Mouse (Mus musculus): ENCODE measurements around the gene Dolk.
A peak's percentile ranks its signal among the peaks of the same experiment; 100 is the strongest.

The Dolk gene

DNA sequence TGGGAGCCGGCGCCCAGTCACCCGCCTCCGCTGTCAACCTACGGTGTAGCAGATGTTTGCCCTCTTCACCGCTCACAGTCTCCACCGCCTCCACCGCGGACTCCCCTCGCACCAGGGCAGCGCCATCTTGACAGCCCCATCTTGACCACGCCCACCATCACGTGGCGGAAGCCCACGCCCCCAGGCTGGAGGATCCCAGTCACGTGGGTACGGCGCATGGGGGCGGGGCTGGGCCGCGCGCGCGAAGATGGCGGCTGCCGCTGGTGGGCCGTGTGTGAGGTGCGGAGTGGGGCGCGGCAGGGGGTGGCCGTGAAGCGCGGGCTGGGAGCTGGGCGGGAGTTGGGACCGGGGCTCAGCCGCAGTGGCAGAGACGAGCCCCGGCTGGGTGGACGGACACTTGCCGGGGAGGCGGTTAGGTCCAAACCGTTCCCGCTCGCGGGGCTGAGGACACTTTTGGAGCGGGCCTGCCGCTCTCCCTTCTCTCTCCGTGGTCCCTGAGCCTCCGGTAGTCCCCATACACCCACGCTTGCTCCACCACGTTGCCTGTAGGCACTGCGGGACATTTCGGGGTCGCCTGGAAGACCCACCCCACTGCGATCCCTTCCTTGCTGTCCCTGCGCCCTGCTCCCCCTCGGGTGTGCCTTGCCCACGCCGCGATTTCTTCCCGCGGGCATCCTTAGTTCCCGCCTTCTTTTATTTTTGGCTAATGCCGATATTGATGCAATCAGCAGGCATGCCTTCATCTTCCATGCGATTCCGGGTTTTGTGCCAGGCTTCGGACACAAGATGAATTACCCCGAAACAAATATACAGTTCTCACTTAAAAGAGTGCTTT lies at the start of gene Dolk, which contains the start of gene Nup188:
TSS of gene Dolk (minus strand) at position 143 of the 835 bp plus-strand sequence.
TSS of gene Nup188 (plus strand) at position 206 of the 835 bp plus-strand sequence.
- peak; percentile 99 for DNase-seq

DNA sequence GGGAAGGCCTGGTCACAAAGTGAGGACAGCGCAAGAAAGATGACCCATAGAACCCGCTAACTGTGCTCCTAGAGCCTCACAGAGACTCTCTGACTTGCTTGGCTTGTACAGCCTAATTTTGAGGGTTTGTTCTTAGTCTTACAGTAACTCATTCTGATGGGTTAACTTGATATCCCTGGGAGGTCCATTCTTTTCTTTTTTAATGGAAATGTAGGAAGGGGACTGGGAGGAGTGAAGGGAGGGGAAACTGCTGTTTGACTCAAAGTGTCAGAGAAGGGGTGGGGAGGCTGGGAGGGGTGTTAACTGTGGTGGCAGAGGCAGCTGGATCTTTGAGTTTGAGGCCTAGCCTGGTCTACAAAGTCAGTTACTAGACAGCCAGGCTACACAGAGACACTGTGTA lies 49.2 kb upstream of the Dolk start:
- DNase-seq, result no peak

DNA sequence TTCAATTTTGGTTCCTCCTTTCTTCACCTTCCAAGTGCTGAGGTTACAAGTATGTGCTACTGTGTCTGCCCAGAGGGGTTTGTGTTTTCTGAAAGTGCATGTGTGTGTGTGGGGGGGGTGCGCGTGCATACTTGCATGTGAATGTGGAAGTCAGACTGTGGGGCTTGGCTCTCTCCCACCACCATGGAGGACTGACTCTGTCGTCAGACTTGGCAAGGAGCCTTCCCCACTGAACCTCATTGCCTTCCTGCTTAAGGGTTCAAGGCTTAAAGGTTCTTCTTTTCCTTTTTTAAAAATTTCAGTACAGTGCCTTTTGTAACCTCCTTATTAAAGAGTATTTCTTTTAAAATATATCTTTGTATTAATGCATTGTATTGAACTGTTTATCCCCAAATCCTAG lies 42.7 kb upstream of the Dolk start:
- no peak for DNase-seq

DNA sequence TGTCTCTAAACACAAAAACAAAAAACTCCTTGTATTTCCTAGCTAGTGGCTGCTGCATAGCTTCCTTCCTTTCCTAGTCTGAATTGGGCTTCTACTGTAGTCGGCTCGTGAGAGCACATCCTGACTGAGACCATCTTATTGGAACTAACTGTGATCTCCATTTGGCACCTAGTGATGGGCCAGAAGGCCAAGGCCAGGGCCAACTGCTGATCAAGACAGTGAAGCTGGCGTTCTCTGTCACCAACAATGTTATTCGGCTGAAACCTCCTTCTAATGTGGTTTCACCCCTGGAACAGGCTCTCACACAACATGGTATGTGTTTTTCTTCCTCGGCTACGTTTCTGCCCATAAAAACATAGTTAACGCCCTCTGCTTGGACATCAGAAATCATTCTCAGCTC lies 41.1 kb upstream of the Dolk start:
- no peak for DNase-seq

DNA sequence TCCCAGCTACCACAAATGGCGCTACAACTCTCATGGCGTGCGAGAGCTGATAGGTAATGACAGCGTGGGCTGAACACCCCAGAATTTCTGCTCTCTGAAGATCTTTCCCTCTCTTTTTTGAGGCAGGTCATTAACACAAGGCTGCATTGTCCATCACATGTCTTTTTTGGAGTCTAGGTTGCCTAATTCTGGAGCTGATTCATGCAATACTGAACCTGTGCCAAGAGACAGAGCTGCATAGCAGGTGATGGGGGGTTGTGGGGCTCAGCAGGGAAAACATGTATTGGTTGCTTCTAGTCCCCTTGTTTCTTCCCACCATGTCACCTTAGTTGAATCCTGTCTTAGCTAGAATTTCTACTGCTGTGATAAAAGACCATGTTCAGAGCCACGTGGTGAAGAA lies 39.2 kb upstream of the Dolk start:
- no peak for DNase-seq

DNA sequence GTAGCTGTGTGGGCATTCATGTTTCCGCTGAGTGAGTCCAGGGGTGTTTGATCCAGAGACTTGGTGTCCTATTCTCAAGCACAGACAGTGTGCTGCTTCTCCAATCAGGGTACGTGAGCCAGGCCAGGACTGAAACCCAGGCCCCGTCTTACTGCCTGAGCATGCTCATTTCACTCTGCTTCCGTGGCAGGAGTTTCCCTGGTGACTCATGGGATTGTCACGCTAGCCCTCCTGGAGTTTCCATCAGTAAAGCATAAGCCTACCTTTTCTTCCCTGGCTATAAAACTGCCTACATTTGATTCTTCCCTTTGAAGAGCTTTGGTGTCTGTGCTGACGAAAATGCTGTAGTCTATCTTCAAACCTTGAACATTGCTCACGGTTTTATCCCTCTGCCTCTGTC lies 37.0 kb upstream of the Dolk start:
- no peak for DNase-seq

DNA sequence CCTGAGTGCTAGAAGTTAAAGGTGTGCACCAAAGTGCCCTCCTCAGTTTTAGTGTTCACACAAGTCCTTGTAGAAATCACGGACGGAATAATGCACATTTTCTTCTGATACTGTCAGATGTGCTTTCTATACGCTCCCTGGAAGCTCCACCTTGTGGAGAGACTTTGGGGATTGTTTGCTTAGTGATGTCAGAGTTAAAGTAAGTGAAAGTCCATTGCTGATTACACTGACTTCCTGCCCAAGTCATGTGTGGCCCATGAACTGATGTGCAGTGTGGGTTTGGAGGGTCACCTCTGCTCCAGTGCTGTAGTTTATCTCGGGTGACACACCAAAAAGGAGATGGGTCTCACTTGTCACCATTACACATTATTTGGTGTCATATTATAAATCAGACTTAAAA lies 33.1 kb upstream of the Dolk start:
- DNase-seq, result no peak

DNA sequence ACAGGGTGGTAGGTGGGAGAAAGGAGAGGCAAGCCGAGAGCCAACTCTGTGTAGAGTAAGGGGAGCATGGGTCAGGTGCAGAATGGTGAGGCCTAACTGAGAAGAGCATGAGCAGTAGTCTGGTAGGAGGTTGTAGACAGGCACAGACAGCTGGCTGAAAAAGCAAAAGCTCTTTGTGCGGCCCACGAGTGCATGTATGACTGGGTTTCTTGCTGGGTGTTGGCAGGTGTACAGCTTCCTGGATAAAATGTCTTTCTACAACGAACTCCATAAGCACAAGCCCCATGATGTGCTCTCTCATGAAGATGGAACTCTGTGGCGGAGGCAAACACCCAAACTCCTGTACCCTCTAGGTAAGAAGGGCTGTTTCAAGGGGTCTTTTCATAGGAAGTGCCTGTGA lies 30.8 kb upstream of the Dolk start:
- no peak for DNase-seq

DNA sequence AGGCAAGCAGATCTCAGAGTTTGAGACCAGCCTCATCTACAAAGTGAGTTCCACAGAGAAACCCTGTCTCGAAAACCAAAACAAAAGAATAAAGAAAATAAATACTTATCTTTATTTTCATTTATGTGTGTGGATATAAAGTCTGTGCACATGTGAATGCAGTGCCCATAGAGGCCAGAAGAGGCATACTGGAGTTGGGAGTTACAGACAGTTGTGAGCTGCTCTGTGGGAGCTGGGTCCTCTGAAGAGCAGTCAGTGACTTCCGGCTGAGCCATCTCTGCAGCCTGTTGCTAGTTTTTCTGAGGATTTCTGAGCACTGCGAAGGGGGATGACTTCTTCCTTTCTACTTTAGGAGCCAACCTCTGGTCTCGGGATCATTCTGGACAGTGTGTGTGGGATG lies 30.0 kb upstream of the Dolk start:
- no peak for DNase-seq

DNA sequence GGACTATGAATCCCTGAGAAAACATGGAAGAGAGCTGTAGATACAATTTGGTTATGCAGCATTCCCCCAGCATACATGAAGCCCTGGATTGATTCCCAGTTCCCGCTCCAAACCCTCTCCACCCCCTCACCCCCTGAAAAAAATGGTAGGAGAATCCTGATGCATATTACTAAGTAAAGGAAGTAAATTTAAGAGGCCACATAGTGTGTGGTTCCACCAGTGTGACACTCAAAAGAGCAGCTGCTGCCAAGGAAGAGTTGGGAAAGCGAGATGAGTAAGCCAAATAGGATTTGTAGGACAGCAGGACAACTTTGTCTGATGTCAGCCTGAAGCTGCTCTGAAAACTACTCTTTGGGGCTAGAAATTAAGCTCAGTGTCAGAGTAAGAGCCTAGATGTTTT lies 25.3 kb upstream of the Dolk start:
- DNase-seq, result no peak

DNA sequence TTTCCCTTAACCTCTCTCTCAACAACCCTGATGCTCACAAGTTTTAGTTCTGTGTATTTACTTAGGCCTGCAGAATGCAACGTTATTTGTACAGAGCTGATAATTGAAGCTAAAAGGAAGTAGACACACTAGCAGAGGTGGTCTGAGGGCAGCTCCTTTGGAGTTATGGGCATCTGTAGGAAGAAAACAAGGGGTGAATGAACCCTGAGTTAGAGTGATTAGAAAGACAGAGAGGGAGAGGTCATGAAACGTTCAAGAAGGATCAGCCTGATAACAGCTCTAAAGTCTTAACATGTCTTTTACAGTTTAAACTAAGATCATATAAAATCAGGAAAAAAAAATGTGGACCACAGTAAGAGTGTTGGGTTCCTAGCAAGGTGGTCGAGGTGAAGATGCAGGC lies 23.2 kb upstream of the Dolk start:
- no peak for DNase-seq

DNA sequence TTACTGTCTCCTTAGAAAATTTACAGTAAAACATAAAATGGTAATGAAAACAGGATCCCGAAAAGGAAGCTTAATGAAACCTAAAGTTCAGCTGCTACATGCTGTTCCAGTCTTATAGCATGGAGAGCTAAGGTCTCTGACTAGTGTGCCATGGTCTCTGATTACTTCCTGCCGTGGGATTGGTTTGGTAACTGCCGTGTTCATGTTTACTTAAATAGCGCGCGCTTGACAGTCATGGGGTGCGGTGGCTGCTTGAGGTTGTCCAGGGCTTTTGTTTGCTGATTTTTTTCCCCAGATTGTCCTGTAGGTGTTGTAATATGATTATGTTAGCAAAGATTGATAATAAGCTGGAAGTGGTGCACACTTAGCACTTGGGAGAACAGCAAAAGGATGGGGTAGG lies 20.0 kb upstream of the Dolk start:
- DNase-seq, result no peak

DNA sequence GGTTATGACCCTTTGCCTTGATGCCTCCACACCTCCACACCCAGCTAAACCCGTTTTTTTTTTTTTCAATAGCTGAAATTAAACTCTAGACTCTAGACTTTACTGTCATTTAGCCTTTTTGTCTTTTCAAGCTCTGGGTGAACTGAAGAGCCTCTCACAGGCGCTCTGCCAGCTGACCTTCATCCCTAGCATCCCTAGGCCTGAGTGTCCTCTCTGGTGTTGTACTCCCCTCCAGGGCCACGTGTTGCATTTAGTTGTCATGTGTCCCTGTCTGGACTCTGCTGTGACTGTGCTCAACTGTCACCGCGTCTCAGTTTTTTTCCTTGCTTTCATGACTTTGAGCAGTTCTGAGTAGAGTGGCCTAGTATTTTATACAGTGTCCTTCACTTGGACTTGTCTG lies 13.8 kb upstream of the Dolk start:
- DNase-seq, result no peak

DNA sequence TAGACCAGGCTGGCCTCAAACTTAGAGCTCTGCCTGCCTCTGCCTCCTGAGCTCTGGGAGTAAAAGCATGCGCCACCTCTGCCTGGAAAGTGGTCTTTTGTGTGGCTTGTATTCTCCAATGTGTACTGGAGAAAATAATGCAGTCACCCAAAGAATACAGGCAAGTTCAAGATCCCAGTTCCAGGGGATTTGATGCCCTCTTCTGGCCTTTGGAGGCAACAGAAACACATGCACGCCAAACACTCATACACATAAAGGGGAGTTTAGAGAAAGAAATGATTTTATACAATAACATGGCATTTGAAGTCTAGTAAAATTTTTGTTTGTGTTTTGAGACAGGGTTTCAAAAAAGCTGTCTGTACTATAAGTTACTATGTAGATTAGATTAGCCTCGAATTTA lies 13.4 kb upstream of the Dolk start:
- no peak for DNase-seq

DNA sequence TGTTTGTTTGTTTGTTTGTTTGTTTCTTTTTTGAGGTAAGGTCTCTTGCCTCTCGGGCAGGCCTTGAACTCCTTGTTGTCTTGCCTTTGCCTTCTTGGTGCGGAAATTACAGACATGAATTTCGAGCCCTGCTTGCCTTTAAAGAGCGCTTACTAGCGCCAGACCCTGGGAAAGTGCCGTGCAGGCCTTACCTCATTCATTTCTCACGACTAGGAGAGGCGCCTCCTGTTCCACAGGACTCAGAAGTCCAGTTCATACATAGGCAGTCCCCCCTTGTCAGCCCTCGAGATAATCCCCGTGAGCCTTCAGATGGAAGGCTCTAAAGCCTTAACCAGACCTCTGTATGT lies 866 bp upstream of the Dolk start:
- DNase-seq, result peak; percentile 38

DNA sequence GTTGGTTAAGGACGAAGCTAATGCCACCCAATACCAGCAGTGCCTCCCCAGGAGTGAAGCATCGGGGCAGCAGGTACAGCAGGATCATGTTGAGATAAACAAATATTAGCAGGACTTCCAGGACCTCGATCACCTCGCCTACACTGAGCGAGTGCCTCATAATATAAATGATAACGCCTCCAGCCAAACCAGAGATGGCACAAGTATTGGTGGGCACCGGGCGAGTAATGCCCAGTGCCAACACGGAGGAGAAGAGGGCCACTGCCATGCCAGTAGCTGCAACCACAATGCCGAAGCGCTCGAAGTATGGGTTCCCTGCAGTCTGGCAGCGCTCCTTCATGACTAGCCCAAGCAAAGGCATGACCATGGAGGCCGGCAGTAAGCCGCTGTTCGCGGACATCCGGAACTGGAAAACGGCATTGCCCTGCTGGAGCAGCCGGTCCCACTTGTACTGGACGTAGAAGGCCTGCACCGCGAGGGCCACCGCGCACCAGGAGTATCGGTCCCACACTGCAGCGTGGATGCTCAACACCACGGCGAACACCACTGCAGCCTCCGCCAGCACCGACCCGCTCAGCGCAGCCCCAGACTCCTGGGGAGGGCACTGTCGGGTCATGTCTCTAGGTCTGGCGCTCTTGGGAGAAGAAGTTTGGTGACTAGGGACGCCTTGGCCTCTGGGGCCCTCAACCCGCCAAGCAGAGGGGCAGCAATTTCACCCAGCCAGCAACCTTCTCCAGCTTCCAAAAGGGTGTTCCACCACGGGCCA lies 535 bp downstream of the Dolk start:
- DNase-seq, result no peak

DNA sequence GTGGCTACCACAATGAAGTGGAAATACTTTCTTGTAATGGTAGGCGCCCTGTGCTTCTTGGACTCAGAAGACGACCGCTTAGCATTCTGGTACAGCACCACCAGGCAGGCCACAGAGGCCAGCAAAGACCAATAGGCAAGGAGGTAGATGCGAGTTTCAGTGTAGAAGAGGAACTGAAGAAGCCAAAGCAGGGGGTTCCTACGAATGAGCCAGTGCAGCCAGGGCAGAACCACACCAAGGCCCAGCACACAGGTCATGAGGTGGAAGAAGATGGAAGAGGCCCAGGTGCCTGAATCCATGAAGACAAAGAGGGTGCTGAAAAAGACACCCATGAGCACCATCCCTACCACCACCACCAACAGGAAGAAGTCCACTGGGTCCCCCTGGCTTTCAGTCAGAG lies 1.1 kb downstream of the Dolk start:
- DNase-seq, result no peak

DNA sequence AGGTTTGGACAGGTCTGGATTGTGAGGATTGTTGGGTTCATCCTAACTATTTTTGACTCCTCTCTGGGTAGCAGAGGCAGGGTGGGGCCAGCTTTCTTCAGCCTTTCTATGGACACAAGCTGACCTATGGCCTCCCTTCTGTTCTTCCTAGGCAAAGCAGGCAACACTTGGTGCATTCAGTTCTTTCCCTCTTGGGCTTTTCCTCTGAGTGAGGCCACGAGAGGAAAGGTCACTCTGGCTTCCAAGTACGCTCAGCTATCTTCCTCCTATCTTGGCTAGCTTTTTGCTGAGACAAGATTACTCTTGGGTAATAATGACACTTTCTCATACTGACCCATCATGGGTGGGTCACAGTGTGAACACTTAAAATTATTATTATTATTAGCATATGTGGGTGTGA lies 2.9 kb downstream of the Dolk start:
- DNase-seq, result no peak

DNA sequence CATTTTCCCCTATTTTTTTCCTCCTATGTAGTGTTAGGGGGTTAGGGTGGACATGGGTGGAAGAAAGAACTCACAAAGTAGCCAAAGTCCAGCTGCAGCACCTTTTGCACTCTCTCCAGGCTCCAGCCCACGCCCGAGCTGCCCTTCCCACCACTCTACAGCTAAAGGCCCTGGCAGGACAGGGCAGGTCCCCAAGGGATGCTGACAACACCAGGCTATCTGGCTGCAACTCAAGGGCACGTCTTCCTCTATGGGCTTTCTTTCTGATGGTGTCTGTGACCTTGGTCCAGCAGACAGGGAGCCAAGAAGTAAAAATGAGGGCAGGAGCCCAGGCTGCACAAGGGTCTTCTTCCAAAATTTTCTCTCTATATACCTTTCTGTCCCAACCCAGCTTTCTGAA lies 4.5 kb downstream of the Dolk start:
- DNase-seq, result no peak

DNA sequence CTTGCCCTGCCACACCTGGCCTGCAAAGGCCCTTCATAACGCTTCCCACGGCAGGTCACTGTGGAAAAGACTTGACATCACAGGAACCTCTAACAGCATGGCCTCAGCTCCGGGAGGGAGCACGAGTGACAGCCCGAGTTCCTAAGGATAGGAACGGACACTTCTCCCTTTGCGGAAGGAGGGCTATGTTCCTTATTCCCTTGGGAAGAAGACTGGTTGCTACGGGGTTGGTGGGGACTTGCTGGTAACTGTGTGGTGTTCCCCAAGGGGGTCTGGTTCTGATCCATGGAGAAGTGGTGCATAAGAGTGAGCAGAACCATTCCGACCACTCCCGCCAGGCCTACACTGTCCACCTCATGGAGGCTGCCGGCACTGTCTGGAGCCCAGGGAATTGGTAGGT lies 5.4 kb downstream of the Dolk start, which contains the start of gene Gm28038:
TSS of gene Gm28038 (plus strand) at position 301 of the 400 bp plus-strand sequence.
- no peak for DNase-seq

DNA sequence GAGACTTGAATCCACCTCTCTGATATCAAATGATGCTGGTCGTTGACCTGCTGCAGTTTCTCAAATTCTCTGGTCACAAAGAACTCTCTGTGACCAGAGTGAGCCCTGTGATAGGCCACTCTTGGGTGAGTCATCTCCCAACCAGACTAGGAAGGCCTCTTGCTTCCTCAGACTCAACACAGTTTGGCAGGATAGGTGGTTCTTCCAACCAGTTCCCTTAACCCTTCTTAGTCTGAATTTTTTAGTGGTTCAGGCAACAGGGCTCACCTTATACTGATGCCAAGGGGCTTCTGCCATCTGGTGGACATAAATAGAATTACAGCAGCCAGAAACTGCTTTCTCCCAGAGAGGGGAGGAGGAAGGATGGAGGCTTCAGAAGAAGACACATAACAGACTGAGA lies 16.0 kb downstream of the Dolk start:
- peak; percentile 65 for DNase-seq

DNA sequence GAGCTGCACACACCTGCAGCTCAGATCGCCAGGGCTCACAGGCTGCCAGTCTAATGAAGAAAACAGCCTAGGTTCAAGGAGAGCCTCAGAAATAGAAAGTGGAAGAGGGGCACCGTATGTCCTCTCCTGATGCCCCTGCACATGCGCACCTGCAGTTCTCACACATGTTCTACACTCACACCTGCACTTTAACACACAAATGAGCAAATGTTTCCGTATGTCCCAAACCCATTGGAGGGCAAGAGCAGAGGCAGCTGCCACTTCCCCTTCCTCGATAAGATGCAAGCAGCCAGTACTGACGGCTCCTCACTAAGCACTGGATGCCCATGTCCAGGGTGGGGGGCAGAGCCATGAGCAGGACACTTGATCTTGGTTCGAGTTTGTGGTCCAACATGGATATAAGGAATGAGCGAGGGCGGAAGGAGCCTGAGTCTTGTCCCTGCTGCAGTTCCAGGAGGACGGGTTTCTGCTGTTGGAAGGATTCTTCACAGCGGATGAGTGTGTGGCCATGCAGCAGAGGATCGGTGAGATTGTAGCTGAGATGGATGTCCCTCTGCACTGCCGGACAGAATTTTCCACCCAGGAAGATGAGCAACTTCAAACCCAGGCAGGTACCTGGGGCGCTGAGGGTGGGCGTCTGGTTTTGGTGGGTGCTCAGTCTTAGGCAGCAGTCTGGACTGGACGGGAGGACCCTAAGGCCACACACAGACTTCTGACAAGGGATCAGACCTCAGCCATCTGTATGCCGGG lies 16.7 kb downstream of the Dolk start:
- no peak for DNase-seq

DNA sequence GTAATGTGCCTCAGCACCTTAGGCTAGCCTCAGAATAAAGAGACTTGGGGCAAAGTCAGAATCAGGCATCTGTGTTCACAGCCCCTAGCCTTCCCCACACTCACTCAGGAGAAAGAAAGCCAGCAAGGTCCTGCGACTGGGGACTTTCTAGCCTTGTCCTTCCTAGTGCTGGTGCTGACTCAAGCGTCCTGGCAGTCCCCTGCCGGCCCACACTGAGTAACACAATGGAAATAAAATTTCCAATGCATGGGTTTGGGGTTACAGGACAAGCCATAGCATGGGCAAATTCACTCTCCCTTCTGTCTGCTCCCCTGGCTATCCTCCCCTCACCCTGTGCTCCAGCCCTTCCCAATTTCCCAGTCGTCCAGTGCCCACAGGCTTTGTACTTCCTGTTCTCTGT lies 17.8 kb downstream of the Dolk start:
- no peak for DNase-seq

DNA sequence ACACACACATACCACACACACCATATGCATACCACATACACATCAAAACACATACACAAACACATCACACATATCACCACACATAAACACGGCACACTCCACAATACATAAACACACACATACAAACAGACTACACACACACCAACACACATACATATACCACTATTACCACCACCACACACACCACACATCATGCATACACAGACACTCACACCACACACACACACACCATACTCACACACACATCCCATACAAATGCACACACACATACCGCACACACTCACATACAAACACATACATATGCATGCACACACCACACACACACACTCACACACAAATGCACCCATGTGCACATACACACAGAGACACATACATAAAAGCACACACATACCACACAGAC lies 18.7 kb downstream of the Dolk start:
- DNase-seq, result no peak
